Mouse (Mus musculus): Measurements from ENCODE around the gene Palld. TPM values are rescaled to one million over a fixed set of nuclear protein-coding genes. Genes with fewer than 3 reads are reported as not detected.

The Palld gene
- polyA plus RNA-seq, 1 experiment from 2014 or later: 48.3 TPM

DNA sequence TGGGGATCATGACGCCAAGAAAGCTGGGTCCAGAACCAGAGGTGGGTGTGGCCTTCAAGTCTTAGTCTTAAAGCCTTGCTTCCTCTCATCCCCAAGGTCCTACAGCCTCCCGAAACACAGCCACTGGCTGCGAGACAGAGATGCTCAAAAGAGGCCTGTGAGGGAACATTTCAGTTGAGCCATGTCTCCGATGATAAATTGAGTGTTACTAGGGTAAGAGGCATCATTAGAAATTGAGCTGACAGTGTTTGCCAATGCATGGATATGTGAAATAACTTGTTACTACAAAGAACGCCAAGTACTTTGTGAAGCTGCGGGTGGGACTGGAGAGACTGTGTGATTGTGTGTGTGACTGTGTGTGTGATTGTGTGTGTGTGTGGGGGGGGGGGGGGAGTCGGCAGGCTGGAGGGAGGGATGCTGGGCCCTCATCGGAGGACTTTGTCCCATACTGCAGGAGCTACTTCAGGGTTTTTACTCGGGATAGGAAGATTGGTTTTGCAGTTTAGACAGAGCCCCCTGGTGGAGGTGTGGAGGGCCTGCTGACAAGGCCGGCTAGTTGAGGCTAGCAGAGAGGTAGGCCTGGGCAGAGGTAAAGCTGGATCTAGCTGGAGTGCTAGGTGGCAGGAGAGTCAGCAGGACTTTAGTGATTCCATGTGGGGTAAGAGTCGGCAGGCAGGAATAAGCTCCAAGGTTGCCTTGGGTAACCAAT is 422.8 kb downstream of the Palld start:
- no peak overlapping the region for H3K27ac ChIP-seq (ENCODE audit: low read depth, low read length)
- H3K36me3 ChIP-seq (ENCODE audit: control insufficient read depth, insufficient read depth, low read length): no peaks in the 10 kb centered on the region
- peak; percentile 71 for ATAC-seq (ENCODE audit: low FRiP score)
- no peaks in the 10 kb centered on the region for H3K27me3 ChIP-seq (ENCODE audit: control insufficient read depth, insufficient read depth, low read length)
- WGBS: 59% methylated on average over 11 of the region's 11 CpGs
- H3K4me1 ChIP-seq (replicated peaks; ENCODE audit: control insufficient read depth, insufficient read depth, low read length): no peaks in the 10 kb centered on the region; the same call in 1 of the 2 replicates
- H3K4me3 ChIP-seq (ENCODE audit: low read depth, low read length): no peak overlapping the region
- no peak overlapping the region for H3K4me2 ChIP-seq (replicated peaks; ENCODE audit: low read depth, low read length)
- no peaks in the 10 kb centered on the region for H3K9me3 ChIP-seq (ENCODE audit: control insufficient read depth, low read length)
- DNase-seq (ENCODE audit: low spot score): peak; percentile 65
- no peak overlapping the region for H3K9ac ChIP-seq (ENCODE audit: low read depth, low read length)

DNA sequence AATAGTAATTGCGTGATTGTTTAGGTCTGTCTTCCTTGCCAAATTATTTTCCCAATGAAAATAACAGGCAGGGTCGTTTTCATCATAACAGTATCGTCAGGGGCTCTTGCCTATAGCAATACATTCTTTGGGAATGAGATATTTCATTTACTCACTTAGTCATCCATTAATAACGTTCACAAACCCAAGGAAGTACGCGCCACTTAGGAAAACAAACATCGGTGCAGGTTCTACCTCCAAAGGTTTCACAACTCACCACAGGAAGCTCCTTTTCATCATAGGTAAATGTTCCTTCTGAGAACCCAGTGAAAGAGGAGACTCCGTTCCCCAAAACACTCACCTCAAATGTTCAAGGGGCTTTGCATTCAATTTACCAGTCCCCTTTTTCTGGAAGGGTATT is 423.7 kb downstream of the Palld start:
- Histone ChIP-seq H3K4me2 (replicated peaks; ENCODE audit: low read depth, low read length) (no peak overlapping the region), H3K4me3 (ENCODE audit: low read depth, low read length) (no peak overlapping the region), H3K9me3 (ENCODE audit: control insufficient read depth, low read length) (no peaks in the 10 kb centered on the region), H3K36me3 (ENCODE audit: control insufficient read depth, insufficient read depth, low read length) (no peaks in the 10 kb centered on the region), H3K9ac (ENCODE audit: low read depth, low read length) (no peak overlapping the region), H3K27me3 (ENCODE audit: control insufficient read depth, insufficient read depth, low read length) (no peaks in the 10 kb centered on the region), H3K4me1 (replicated peaks; ENCODE audit: control insufficient read depth, insufficient read depth, low read length) (no peaks in the 10 kb centered on the region; the same call in 1 of the 2 replicates), H3K27ac (ENCODE audit: low read depth, low read length) (no peak overlapping the region)
- WGBS: 90% methylated on average over 8 of the region's 8 CpGs
- no peak for ATAC-seq (ENCODE audit: low FRiP score)
- no peak for DNase-seq (ENCODE audit: low spot score)

DNA sequence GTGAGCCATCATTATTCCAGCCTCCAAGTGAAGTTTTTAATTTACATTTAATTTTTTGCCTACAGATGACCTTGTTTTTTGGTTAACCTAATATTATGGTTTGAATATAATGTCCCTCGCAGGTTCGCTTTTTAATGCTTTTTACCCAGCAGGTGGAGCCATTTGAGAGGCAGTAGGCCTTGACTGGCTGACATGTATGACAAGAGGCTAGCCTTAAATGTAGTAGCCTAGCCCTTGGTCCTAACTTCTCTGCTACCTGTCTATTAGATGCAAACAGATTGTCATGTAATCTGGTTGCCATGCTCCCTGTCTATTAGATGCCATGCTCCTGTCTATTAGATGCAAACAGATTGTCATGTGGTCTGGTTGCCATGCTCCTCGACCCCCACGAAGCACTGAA is 424.3 kb downstream of the Palld start:
- no peak for DNase-seq (ENCODE audit: low spot score)
- Histone ChIP-seq H3K9me3 (ENCODE audit: control insufficient read depth, low read length) (no peaks in the 10 kb centered on the region), H3K36me3 (ENCODE audit: control insufficient read depth, insufficient read depth, low read length) (no peaks in the 10 kb centered on the region), H3K4me1 (replicated peaks; ENCODE audit: control insufficient read depth, insufficient read depth, low read length) (no peaks in the 10 kb centered on the region; the same call in 1 of the 2 replicates), H3K27me3 (ENCODE audit: control insufficient read depth, insufficient read depth, low read length) (no peaks in the 10 kb centered on the region), H3K27ac (ENCODE audit: low read depth, low read length) (no peak overlapping the region), H3K9ac (ENCODE audit: low read depth, low read length) (no peak overlapping the region), H3K4me2 (replicated peaks; ENCODE audit: low read depth, low read length) (no peak overlapping the region), H3K4me3 (ENCODE audit: low read depth, low read length) (no peak overlapping the region)
- WGBS: 97% methylated on average over 4 of the region's 4 CpGs
- ATAC-seq (ENCODE audit: low FRiP score): no peak

DNA sequence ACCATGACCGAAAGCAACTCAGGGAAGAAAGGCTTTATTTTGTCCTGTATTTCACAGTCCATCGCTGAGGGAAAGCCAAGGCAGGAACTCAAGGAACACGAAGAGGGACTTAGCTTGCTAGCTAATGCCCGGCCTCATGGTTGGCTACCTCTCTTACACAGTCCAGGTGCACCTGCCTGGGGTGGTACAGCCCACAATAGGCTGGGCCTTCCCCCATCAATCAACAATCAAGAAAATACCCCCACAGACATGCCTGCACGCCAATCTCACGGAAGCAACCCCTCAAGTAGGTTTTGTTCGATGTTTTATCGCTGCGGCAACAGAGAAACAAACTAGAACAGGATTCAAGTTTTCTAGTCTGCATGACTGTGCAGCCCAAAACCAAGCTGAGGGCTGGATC is 426.3 kb downstream of the Palld start:
- H3K4me1 ChIP-seq (replicated peaks; ENCODE audit: control insufficient read depth, insufficient read depth, low read length): no peaks in the 10 kb centered on the region; the same call in 1 of the 2 replicates
- H3K36me3 ChIP-seq (ENCODE audit: control insufficient read depth, insufficient read depth, low read length): no peaks in the 10 kb centered on the region
- H3K27me3 ChIP-seq (ENCODE audit: control insufficient read depth, insufficient read depth, low read length): no peaks in the 10 kb centered on the region
- H3K9me3 ChIP-seq (ENCODE audit: control insufficient read depth, low read length): no peaks in the 10 kb centered on the region
- H3K9ac ChIP-seq (ENCODE audit: low read depth, low read length): no peak overlapping the region
- no peak overlapping the region for H3K4me2 ChIP-seq (replicated peaks; ENCODE audit: low read depth, low read length)
- DNase-seq (ENCODE audit: low spot score) (no peak), ATAC-seq (ENCODE audit: low FRiP score) (no peak)
- H3K27ac ChIP-seq (ENCODE audit: low read depth, low read length): no peak overlapping the region
- WGBS: 88% methylated on average over 9 of the region's 9 CpGs
- H3K4me3 ChIP-seq (ENCODE audit: low read depth, low read length): no peak overlapping the region

DNA sequence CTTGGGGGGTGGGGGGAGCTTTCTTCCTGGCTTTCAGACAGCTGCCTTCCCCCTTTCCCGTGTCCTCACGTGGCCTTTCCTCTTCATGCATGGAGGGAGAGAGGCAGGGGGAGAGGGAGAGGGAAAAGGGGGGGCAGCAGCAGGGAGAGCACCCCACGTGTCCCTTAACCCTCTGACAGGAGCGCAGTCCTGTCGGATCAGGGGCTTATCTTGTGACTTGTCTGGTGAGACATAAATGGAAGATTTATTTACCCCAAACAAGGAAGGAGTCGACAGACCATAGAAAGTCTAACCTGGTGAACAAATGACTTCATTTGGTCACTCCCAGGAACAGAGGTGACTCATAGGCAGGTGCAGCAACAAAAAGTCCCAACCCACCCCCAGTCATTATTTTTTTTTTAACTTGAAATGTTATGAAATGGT is 427.2 kb downstream of the Palld start:
- no peak overlapping the region for H3K4me3 ChIP-seq (ENCODE audit: low read depth, low read length)
- no peak overlapping the region for H3K4me2 ChIP-seq (replicated peaks; ENCODE audit: low read depth, low read length)
- H3K4me1 ChIP-seq (replicated peaks; ENCODE audit: control insufficient read depth, insufficient read depth, low read length): no peaks in the 10 kb centered on the region; the same call in 1 of the 2 replicates
- no peaks in the 10 kb centered on the region for H3K9me3 ChIP-seq (ENCODE audit: control insufficient read depth, low read length)
- no peaks in the 10 kb centered on the region for H3K27me3 ChIP-seq (ENCODE audit: control insufficient read depth, insufficient read depth, low read length)
- ATAC-seq (ENCODE audit: low FRiP score) (no peak), DNase-seq (ENCODE audit: low spot score) (no peak)
- no peak overlapping the region for H3K9ac ChIP-seq (ENCODE audit: low read depth, low read length)
- 70% methylated on average over 6 of the region's 6 CpGs for WGBS
- no peak overlapping the region for H3K27ac ChIP-seq (ENCODE audit: low read depth, low read length)
- H3K36me3 ChIP-seq (ENCODE audit: control insufficient read depth, insufficient read depth, low read length): no peaks in the 10 kb centered on the region

DNA sequence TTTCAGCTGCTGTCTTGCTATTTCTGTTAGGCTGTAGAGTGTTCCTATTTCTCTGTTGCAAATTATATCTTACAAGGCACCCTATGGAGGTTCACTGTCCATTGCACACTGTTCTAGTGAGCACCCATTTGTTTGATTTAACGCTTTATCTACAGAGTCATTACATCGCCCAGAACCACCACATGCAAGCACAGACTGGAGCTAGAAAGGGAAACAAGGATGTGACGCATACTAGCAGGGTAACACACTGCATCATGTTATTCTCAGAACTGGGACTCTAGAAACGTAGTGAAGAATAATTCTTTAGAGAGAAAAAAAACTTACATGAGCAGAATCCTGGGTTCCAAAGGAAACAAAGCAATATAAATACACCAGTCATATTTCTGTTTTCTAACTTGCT is 432.3 kb downstream of the Palld start:
- H3K27me3 ChIP-seq (ENCODE audit: control insufficient read depth, insufficient read depth, low read length): no peaks in the 10 kb centered on the region
- ATAC-seq (ENCODE audit: low FRiP score) (no peak), DNase-seq (ENCODE audit: low spot score) (no peak)
- no peaks in the 10 kb centered on the region for H3K36me3 ChIP-seq (ENCODE audit: control insufficient read depth, insufficient read depth, low read length)
- H3K4me1 ChIP-seq (replicated peaks; ENCODE audit: control insufficient read depth, insufficient read depth, low read length): no peaks in the 10 kb centered on the region
- no peak overlapping the region for H3K27ac ChIP-seq (ENCODE audit: low read depth, low read length)
- no peak overlapping the region for H3K4me3 ChIP-seq (ENCODE audit: low read depth, low read length)
- no peak overlapping the region for H3K9ac ChIP-seq (ENCODE audit: low read depth, low read length)
- H3K4me2 ChIP-seq (replicated peaks; ENCODE audit: low read depth, low read length): no peak overlapping the region
- no peaks in the 10 kb centered on the region for H3K9me3 ChIP-seq (ENCODE audit: control insufficient read depth, low read length)
- WGBS: 86% methylated on average over 4 of the region's 4 CpGs

DNA sequence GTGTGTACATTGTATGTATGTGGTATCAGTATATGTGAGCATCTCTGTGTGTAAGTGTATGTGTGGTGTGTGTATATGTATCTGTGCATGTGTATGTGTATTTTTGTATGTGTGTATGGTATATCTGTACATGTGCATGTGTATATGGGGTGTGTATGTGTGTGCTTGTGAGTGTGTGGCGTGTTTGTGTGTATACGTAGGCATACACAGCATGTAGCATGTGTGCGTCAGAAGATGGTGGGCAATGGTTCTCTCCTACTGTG is 435.0 kb downstream of the Palld start:
- 87% methylated on average over 3 of the region's 3 CpGs for WGBS
- Histone ChIP-seq H3K27me3 (ENCODE audit: control insufficient read depth, insufficient read depth, low read length) (no peaks in the 10 kb centered on the region), H3K27ac (ENCODE audit: low read depth, low read length) (no peak overlapping the region), H3K4me2 (replicated peaks; ENCODE audit: low read depth, low read length) (no peak overlapping the region), H3K4me3 (ENCODE audit: low read depth, low read length) (no peak overlapping the region), H3K9me3 (ENCODE audit: control insufficient read depth, low read length) (no peaks in the 10 kb centered on the region), H3K36me3 (ENCODE audit: control insufficient read depth, insufficient read depth, low read length) (no peaks in the 10 kb centered on the region), H3K9ac (ENCODE audit: low read depth, low read length) (no peak overlapping the region), H3K4me1 (replicated peaks; ENCODE audit: control insufficient read depth, insufficient read depth, low read length) (no peaks in the 10 kb centered on the region)
- DNase-seq (ENCODE audit: low spot score) (no peak), ATAC-seq (ENCODE audit: low FRiP score) (no peak)

DNA sequence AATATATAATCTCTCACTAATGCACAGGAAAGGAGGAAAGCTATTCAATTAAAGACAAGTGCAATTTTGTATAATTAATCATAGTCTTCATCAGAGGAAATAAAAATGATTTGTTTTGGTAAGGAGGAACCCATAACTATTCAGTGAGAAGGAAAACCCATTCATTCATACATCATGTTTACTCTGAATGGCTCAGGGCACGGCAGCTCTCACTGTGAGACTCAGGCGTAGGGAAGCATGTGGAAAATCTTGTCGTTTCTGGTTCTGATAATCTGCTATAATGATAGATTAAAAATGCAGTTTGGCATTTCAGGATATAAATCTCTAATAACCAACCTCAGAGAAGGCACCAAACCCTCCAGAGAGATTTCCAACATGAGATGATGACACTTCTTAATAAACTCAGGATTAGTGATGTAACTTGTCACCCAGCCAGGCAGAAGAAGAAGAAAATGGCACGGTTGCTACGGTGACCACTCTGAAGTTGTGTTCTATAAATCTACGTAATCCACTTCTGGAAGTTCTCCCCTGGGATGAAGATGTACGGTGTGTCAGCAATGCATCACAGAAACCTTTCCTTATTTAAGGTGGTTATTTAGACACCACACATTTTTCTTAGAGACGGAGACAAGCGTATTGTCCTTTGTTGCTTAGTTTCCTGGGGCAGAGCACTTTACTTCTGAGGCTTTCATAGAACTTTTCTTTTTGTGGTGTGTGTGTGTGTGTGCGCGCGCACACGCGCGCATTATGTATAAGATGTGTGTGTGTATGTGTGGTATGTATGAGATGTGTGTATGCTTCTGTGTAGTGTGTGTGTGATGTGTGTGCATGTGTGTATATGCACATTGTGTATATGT is 435.6 kb downstream of the Palld start:
- no peak overlapping the region for H3K4me2 ChIP-seq (replicated peaks; ENCODE audit: low read depth, low read length)
- H3K27me3 ChIP-seq (ENCODE audit: control insufficient read depth, insufficient read depth, low read length): no peaks in the 10 kb centered on the region
- H3K27ac ChIP-seq (ENCODE audit: low read depth, low read length): no peak overlapping the region
- H3K9ac ChIP-seq (ENCODE audit: low read depth, low read length): no peak overlapping the region
- H3K36me3 ChIP-seq (ENCODE audit: control insufficient read depth, insufficient read depth, low read length): no peaks in the 10 kb centered on the region
- H3K4me3 ChIP-seq (ENCODE audit: low read depth, low read length): no peak overlapping the region
- H3K9me3 ChIP-seq (ENCODE audit: control insufficient read depth, low read length): no peaks in the 10 kb centered on the region
- DNase-seq (ENCODE audit: low spot score) (no peak), ATAC-seq (ENCODE audit: low FRiP score) (no peak)
- H3K4me1 ChIP-seq (replicated peaks; ENCODE audit: control insufficient read depth, insufficient read depth, low read length): no peaks in the 10 kb centered on the region
- WGBS: 85% methylated on average over 15 of the region's 15 CpGs

DNA sequence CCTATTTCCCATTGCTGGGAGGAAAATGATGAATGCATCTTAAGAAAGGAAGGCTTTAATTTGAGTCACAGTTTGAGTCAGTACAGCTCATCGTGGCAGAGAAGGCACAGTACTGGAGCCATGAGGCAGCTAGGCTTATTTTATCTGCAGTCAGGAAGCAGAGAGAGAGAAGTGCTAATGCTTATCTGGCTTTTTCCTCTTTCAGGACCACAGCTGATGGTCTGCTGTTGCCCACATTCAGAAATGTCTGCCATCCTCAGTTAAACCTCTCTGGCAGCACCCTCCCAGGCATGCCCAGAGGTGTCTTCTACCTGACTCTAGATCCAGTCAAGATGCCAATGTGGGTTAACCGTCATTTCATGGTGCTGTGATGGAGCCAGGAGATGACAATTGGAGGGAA is 438.1 kb downstream of the Palld start:
- H3K4me1 ChIP-seq (replicated peaks; ENCODE audit: control insufficient read depth, insufficient read depth, low read length): no peaks in the 10 kb centered on the region
- no peaks in the 10 kb centered on the region for H3K36me3 ChIP-seq (ENCODE audit: control insufficient read depth, insufficient read depth, low read length)
- H3K9me3 ChIP-seq (ENCODE audit: control insufficient read depth, low read length): no peaks in the 10 kb centered on the region
- no peak overlapping the region for H3K4me2 ChIP-seq (replicated peaks; ENCODE audit: low read depth, low read length)
- DNase-seq (ENCODE audit: low spot score) (no peak), ATAC-seq (ENCODE audit: low FRiP score) (no peak)
- H3K27ac ChIP-seq (ENCODE audit: low read depth, low read length): no peak overlapping the region
- H3K27me3 ChIP-seq (ENCODE audit: control insufficient read depth, insufficient read depth, low read length): no peaks in the 10 kb centered on the region
- 78% methylated on average over 2 of the region's 2 CpGs for WGBS
- H3K9ac ChIP-seq (ENCODE audit: low read depth, low read length): no peak overlapping the region
- no peak overlapping the region for H3K4me3 ChIP-seq (ENCODE audit: low read depth, low read length)
